In genomic region chr10:28464766-28465548, GRCm38 (mm10) we compare ENCODE assay signal across 13 mouse cellular contexts.
A peak's percentile ranks its signal among the peaks of the same experiment; 100 is the strongest.
DNase-seq lines count a peak whose midpoint lies in the region; ATAC-seq and TF ChIP-seq lines count a peak whose summit lies in the region.
"Had no signal": no experiment of that assay in that cellular context is flagged by ENCODE, and none has a peak within 500 bp of the region (broad histone marks: within the 10 kb centered on the region; RNA-seq: fewer than 3 reads in every experiment).

No protein-coding gene starts in this region.

- peaks cover 4% of the 10 kb centered on the region; the same call in 1 of the 2 replicates for H3K4me1 ChIP-seq in kidney, embryonic 16.5 days (ENCODE audit: insufficient read depth, low read length)
- H3K4me1 ChIP-seq in embryonic facial prominence, embryonic 14.5 days (ENCODE audit: control insufficient read depth, insufficient read depth, low read length) = no peaks in the 10 kb centered on the region
- H3K4me1 ChIP-seq in liver, embryonic 11.5 days (replicated peaks; ENCODE audit: control insufficient read depth, insufficient read depth, low read length) = no peaks in the 10 kb centered on the region
- H3K4me1 ChIP-seq: midbrain, embryonic 12.5 days had no signal

- no peak for DNase-seq in kidney, adult 9 months
- DNase-seq in brain, embryonic 14.5 days (ENCODE audit: low read depth) = peak; percentile 79
- DNase-seq in embryonic facial prominence, embryonic 14.5 days (ENCODE audit: low spot score) = peak; percentile 56
- peak; percentile 17 for DNase-seq in mesoderm, embryonic 11.5 days (ENCODE audit: low read depth, low spot score)
- DNase-seq in layer of hippocampus, postnatal 14 days (ENCODE audit: low spot score in 2 of 2) = no peak
- DNase-seq in liver, embryonic 11.5 days (ENCODE audit: low spot score) = no peak
- DNase-seq: adrenal gland, adult 8-10 months; gastrocnemius, postnatal 25 days had no signal

- no peak for TF ChIP-seq POLR2A in brain, embryonic 14.5 days (IDR thresholded peaks at IDR 0.05; ENCODE audit: borderline replicate concordance, extremely low read depth, insufficient read depth, insufficient read length, poor library complexity, severe bottlenecking)

- no peak overlapping the region for H3K4me3 ChIP-seq in kidney, embryonic 16.5 days (ENCODE audit: low read length)
- H3K4me3 ChIP-seq in embryonic facial prominence, embryonic 14.5 days (ENCODE audit: low read depth, low read length) = no peak overlapping the region
- H3K4me3 ChIP-seq in liver, embryonic 11.5 days (ENCODE audit: low read depth, low read length) = no peak overlapping the region
- H3K4me3 ChIP-seq: layer of hippocampus, adult 2 months; midbrain, embryonic 12.5 days had no signal

- 41% methylated on average over 12 of the region's 12 CpGs for WGBS in kidney, embryonic 16.5 days
- 62% methylated on average over 12 of the region's 12 CpGs for WGBS in embryonic facial prominence, embryonic 14.5 days
- 85% methylated on average over 12 of the region's 12 CpGs for WGBS in liver, embryonic 11.5 days

- H3K36me3 ChIP-seq in kidney, embryonic 16.5 days (ENCODE audit: insufficient read depth, low read length) = no peaks in the 10 kb centered on the region
- no peaks in the 10 kb centered on the region for H3K36me3 ChIP-seq in embryonic facial prominence, embryonic 14.5 days (ENCODE audit: control insufficient read depth, insufficient read depth, low read length)
- H3K36me3 ChIP-seq in liver, embryonic 11.5 days (ENCODE audit: control insufficient read depth, insufficient read depth, low read length) = no peaks in the 10 kb centered on the region
- H3K36me3 ChIP-seq: midbrain, embryonic 12.5 days had no signal

- H3K27me3 ChIP-seq in kidney, embryonic 16.5 days (ENCODE audit: insufficient read depth, low read length) = no peaks in the 10 kb centered on the region
- H3K27me3 ChIP-seq in embryonic facial prominence, embryonic 14.5 days (replicated peaks; ENCODE audit: control insufficient read depth, insufficient read depth, low read length) = no peaks in the 10 kb centered on the region
- H3K27me3 ChIP-seq in liver, embryonic 11.5 days (replicated peaks; ENCODE audit: control insufficient read depth, insufficient read depth, low read length) = no peaks in the 10 kb centered on the region
- H3K27me3 ChIP-seq: midbrain, embryonic 12.5 days had no signal

- TF ChIP-seq CTCF in brain, embryonic 14.5 days (IDR thresholded peaks at IDR 0.05; ENCODE audit: borderline replicate concordance, extremely low read depth, insufficient read depth, insufficient read length) = no peak

- peak; percentile 91 for ATAC-seq in kidney, embryonic 16.5 days (ENCODE audit: low FRiP score, low TSS enrichment)
- peak; percentile 55; the same call in 1 of the 2 replicates for ATAC-seq in embryonic facial prominence, embryonic 14.5 days (ENCODE audit: low read depth)
- no peak for ATAC-seq in liver, embryonic 11.5 days (replicated peaks; ENCODE audit: low FRiP score)
- ATAC-seq: lung, postnatal 0 days had no signal

- no peak overlapping the region for H3K27ac ChIP-seq in kidney, embryonic 16.5 days (ENCODE audit: low read length)
- no peak overlapping the region for H3K27ac ChIP-seq in embryonic facial prominence, embryonic 14.5 days (replicated peaks; ENCODE audit: low read depth, low read length)
- H3K27ac ChIP-seq in liver, embryonic 11.5 days (ENCODE audit: low read depth, low read length) = no peak overlapping the region
- H3K27ac ChIP-seq: layer of hippocampus, adult 2 months; midbrain, embryonic 12.5 days had no signal

- H3K9ac ChIP-seq in kidney, embryonic 16.5 days (replicated peaks; ENCODE audit: low read length) = no peak overlapping the region
- no peak overlapping the region for H3K9ac ChIP-seq in embryonic facial prominence, embryonic 14.5 days (ENCODE audit: low read depth, low read length)
- no peak overlapping the region for H3K9ac ChIP-seq in liver, embryonic 11.5 days (ENCODE audit: low read depth, low read length)
- H3K9ac ChIP-seq: midbrain, embryonic 12.5 days had no signal

- no peak overlapping the region for H3K4me2 ChIP-seq in kidney, embryonic 16.5 days (replicated peaks; ENCODE audit: low read depth, low read length)
- H3K4me2 ChIP-seq in embryonic facial prominence, embryonic 14.5 days (ENCODE audit: low read depth, low read length) = no peak overlapping the region
- H3K4me2 ChIP-seq in liver, embryonic 11.5 days = no peak overlapping the region
- H3K4me2 ChIP-seq: heart, embryonic 11.5 days; midbrain, embryonic 12.5 days had no signal

- H3K9me3 ChIP-seq in kidney, embryonic 16.5 days (ENCODE audit: low read length) = no peaks in the 10 kb centered on the region
- no peaks in the 10 kb centered on the region for H3K9me3 ChIP-seq in embryonic facial prominence, embryonic 14.5 days (ENCODE audit: control insufficient read depth, low read length)
- H3K9me3 ChIP-seq in liver, embryonic 11.5 days (ENCODE audit: control insufficient read depth, low read length) = no peaks in the 10 kb centered on the region
- H3K9me3 ChIP-seq: midbrain, embryonic 12.5 days had no signal

Comparison
In these comparisons a context has a peak if more than half of its experiments do, and no peak if none do; other contexts are left out.
1. DNase-seq: peak in brain, embryonic 14.5 days (single experiment), embryonic facial prominence, embryonic 14.5 days (single experiment) and mesoderm, embryonic 11.5 days (single experiment); none in kidney, adult 9 months (single experiment), layer of hippocampus, postnatal 14 days (0 of 2) and liver, embryonic 11.5 days (single experiment).